Mouse (Mus musculus) T-helper 17 cell (primary cell): Measurements from ENCODE around the gene Macrod1.

ENCODE experiments used
- in situ Hi-C, 2 experiments: fragments of 300-600 bp; cut with MboI, MseI; formaldehyde crosslinking; loops; 1 replicate in 1 of 2; 2 replicates in 1 of 2; pipeline ENCODE4 v1.15.1; 2025; ENCODE audit warnings: high pct_unique_total_duplicates in 2 of 2

The Macrod1 gene

GRCm38 (mm10) chr19:7160151-7160906 is 103.7 kb downstream of the Macrod1 start:
- in situ Hi-C loops = no loop called here

- in situ Hi-C loops = no loop called here
Observed at GRCm38 (mm10) chr19:7161064-7161463, 104.5 kb downstream of the Macrod1 start.

DNA sequence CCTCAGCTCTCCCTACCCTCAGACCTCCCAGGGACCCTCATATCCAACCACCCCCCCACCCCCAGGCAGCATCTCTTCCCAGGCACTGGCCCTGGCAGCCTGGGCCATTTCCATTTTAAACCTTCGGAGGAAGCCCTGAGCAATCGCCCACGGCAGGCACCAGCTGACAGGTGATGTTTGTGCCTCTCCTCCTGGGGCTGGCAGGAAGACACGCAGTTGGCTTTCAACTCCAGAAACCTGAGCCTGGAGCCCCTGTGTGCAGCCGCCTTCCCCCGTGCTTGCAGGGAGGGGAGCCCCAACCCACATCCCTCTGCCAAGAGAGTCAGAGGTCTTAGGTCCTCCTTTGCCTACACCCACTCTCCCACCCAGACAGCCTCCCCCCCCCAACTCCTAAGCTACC is 107.6 kb downstream of the Macrod1 start:
- in situ Hi-C loops = no loop called here

- in situ Hi-C loops = loop anchor here in 1 of 2 experiments (5.0 kb wide), 1 partner anchor 963 kb away; no protein-coding TSS in a partner anchor
Observed at GRCm38 (mm10) chr19:7164820-7165323, 108.3 kb downstream of the Macrod1 start.

- in situ Hi-C loops = loop anchor here in 1 of 2 experiments (5.0 kb wide), 1 partner anchor 963 kb away; no protein-coding TSS in a partner anchor
Observed at GRCm38 (mm10) chr19:7165509-7166199, 109.0 kb downstream of the Macrod1 start.

- in situ Hi-C loops = loop anchor here in 1 of 2 experiments (5.0 kb wide), 1 partner anchor 964 kb away; no protein-coding TSS in a partner anchor
Observed at GRCm38 (mm10) chr19:7166200-7166711, 109.6 kb downstream of the Macrod1 start.

DNA sequence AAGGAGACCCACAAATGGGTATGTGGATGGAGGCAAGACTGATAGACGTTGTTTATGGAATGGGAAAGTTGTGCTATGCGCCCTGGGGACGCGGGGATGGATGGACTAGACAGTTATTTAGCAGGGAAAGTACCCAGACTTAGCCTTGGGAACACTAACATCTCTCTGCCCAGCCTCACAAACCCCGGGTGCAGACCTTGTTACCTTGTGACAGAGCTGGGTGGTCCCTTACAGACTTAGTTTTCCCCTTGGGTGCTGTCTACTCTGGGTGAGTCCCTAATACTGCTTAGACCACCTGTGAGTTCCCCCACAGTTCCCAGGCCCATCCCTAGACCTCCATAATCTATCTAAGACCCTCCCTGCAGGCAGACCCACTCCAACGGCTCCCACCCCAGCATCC is 110.2 kb downstream of the Macrod1 start:
- in situ Hi-C loops = loop anchor here in 1 of 2 experiments (5.0 kb wide), 1 partner anchor 964 kb away; no protein-coding TSS in a partner anchor

DNA sequence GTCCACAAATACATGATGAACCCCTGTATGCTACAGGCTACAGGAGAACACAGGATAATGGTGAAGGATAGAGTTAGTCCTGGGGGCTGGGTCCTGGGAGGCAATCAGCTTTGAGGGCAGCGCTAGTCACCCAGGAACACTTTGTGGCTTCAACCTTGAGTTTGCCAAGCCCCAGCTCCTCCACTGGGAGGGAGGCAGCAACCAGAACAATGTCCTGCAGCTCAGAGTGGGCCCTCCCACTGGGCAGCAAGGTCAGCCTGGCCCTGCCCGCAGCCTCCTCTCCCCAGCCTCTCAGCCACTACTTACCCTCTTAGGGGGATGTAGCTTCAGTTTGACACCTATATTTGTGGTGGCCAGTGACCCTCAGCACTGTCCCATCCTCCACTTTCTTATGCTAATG is 111.8 kb downstream of the Macrod1 start:
- in situ Hi-C loops = loop anchor here in 1 of 2 experiments (5.0 kb wide), 1 partner anchor 966 kb away; no protein-coding TSS in a partner anchor

DNA sequence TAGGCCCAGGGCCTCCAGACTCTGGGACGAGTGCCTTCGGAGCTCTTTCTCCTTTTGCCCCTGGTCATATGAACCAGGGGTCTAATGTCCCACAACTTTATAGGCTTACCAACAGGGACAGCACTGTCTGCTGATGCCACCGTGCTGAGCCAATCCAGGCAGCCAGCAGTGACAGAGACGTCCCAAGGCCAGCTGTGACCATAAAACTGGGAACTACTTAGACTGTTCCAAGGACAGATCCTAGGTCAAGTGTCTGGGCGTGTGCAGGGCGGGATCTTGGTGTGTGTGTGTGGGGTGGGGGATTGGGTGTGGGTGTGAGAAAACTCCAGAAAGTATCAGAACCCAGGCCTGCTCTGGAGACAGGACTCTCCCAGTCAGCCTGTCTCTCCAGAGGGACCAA is 114.3 kb downstream of the Macrod1 start:
- in situ Hi-C loops = no loop called here

- in situ Hi-C loops = no loop called here
Observed at GRCm38 (mm10) chr19:7171447-7171846, 114.8 kb downstream of the Macrod1 start.

GRCm38 (mm10) chr19:7172051-7172866 is 115.6 kb downstream of the Macrod1 start:
- in situ Hi-C loops = no loop called here

DNA sequence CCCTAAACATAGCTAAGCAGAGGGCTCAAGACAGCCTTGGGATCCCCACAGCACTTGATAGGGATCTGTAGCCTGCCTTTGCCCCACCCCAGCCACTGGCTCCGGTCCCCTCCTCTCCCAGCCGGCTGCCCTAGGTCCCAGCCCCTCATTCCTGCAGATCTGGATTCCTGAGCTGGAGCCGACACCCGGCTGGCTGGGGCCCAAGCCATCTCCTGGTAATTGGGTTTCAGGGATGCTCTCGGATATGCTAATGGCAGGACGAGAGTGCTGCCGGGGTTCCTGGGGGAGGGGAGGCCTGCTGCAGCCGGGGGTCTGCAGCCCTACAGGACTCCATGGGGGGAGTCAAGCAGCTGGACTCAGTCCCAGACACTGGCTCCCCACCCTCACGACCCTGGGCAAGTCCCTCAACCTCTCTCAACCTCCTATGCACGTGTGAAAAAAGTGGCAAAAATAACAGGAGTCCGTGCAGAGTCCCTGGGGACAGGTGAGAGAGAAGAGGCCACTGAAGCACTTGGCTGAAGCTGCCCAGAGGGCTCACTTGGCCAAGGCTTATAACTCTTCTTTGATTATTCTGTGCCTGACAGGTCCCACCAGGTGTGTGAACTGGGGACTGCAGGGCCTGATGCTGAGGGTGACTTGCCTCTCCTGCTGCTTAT is 119.6 kb downstream of the Macrod1 start:
- in situ Hi-C loops = no loop called here

DNA sequence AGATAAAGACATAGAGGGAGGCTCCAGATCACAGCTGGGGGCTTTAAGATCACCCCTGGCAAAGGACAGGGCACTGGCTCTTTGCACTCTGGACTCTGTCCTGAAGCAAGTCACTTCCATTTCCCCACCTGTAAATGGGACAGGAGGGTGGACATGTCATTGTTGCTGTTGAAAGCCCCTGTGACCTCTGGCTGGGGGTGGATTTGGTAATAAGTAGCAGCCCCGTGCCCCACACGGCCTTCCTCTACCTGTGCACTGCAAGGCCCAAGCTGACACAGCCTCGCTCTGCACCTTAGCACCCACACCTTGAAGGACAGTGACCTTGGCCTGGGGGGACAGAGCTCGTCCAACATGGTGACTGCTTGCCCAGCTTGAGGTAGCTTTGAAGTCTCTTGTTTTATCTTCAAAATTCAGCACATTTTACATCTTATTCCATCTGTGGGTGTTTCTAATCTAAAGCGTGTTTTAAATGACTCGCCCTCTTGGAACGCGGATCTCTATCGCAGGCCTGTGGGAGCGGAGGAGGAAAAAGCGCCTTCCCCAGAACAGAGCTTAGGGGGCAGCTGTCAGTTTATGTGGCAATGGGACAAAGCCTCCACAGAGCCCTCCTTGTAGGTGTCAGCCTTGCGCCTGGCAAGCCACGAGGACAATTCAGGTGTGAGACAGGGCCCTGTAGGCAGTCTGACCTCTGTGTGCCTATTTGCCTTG is 121.3 kb downstream of the Macrod1 start:
- in situ Hi-C loops = no loop called here

DNA sequence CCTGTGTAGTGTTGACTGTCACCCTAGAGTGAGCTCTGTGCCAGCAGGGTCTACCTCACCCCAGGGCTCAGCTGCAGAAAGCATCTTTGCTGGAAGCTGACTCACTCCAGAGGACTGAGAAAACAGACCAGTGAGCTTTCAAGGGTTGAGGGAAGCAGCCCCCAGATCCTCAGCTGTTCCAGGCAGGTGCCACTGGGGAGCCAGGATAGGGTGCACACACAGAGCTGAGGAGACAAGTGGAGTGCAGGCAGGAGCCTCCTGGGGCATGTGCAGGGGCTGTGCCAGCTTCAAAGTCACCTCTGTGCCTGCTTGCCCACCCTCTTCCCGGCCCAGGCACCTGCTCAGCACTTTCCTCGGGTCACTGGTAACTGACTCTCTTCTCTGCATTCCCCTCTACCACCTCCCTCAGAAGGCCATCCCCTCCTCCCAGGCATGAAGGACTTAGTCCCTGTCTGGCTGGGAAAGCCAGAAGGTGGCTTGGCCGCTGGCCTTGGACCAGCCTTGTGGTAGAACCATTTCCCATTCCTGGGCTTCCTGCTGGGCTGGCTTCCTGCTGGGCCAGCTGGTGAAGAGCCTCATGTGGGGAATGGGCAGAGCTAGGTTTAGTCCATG is 122.3 kb downstream of the Macrod1 start:
- in situ Hi-C loops = no loop called here

DNA sequence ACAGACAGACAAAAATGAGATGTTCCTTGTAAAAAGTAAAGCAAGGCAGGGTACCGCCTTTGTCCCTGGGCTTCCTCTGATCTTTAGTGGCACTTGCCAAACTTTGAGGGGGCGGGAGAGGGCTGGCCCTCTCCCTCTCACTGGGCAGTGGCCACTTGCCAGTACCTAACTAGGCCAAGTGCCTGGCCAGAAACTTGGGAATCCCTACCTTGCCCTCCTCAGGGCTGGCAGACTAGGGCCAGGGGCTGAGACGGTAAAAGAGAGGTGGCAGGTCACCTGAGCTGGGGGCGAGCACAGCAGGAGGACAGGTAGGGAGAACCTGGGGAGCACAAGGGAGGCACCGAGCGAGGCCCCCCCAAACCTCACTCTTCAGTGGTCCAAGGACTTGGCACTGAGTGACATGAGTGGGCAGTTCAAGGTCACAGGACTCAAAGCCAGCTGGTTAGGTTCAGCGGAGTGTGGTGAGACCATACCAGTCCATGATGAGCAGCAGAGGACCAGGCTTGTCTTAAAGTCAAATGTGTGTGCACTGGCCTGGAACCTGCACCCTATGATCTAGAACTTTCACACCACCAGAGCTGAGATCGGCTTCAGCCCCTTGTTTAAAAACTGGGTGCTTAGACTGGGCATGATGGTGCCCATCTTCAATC is 124.3 kb downstream of the Macrod1 start:
- in situ Hi-C loops = no loop called here

GRCm38 (mm10) chr19:7181496-7181895 is 124.9 kb downstream of the Macrod1 start:
- in situ Hi-C loops = no loop called here

GRCm38 (mm10) chr19:7182273-7182949 is 125.8 kb downstream of the Macrod1 start:
- in situ Hi-C loops = no loop called here

GRCm38 (mm10) chr19:7183419-7183818 is 126.8 kb downstream of the Macrod1 start:
- in situ Hi-C loops = no loop called here

GRCm38 (mm10) chr19:7185059-7185458 is 128.4 kb downstream of the Macrod1 start:
- in situ Hi-C loops = no loop called here
